Mouse (Mus musculus) liver, postnatal 0 days (tissue): ENCODE data around the gene Slit3. TPM values are rescaled to one million over a fixed set of nuclear protein-coding genes. Genes with fewer than 3 reads are reported as not detected.

Experiments
- ATAC-seq: fragments of 200-750 bp; cut with Nextera tagmentation; 2 replicates; pipeline ENCODE4 v1.8.0; 2017; ENCODE audit warnings: mild to moderate bottlenecking, moderate library complexity
- DNase-seq: peaks from one replicate; pipeline ENCODE4 v3.0.0-alpha.2; 2016
- H3K27ac ChIP-seq: fragments of 300-500 bp; sonication (generic); 2 replicates; pipeline ENCODE4 v1.5.1; 2014; ENCODE audit warnings: antibody characterized with exemption, moderate library complexity, mild to moderate bottlenecking, low read depth
- H3K27me3 ChIP-seq: fragments of 300-500 bp; sonication (generic); 2 replicates; pipeline ENCODE4 v1.6.1; 2014; ENCODE audit warnings: low read length, control low read depth, mixed read lengths; ENCODE audit not compliant: insufficient read depth
- H3K36me3 ChIP-seq: fragments of 300-500 bp; sonication (generic); replicated peaks from 2 replicates; pipeline ENCODE4 v1.6.1; 2014; ENCODE audit warnings: mild to moderate bottlenecking, control low read depth, low read length, moderate library complexity, mixed read lengths; ENCODE audit not compliant: insufficient read depth
- H3K4me1 ChIP-seq: fragments of 300-500 bp; sonication (generic); 2 replicates; pipeline ENCODE4 v1.6.1; 2014; ENCODE audit warnings: antibody characterized with exemption, mild to moderate bottlenecking, control low read depth; ENCODE audit not compliant: insufficient read depth
- H3K4me2 ChIP-seq: fragments of 300-500 bp; sonication (generic); 2 replicates; pipeline ENCODE4 v1.6.1; 2014; ENCODE audit warnings: low read depth, mild to moderate bottlenecking, low read length, moderate library complexity, mixed read lengths
- H3K4me3 ChIP-seq: fragments of 300-500 bp; sonication (generic); 2 replicates; pipeline ENCODE4 v1.5.1; 2014; ENCODE audit warnings: low read depth, low read length
- H3K9ac ChIP-seq: fragments of 300-500 bp; sonication (generic); replicated peaks from 2 replicates; pipeline ENCODE4 v1.6.1; 2014; ENCODE audit warnings: mild to moderate bottlenecking, moderate library complexity
- H3K9me3 ChIP-seq: fragments of 300-500 bp; sonication (generic); 2 replicates; pipeline ENCODE4 v1.6.1; 2016; ENCODE audit warnings: mild to moderate bottlenecking, control low read depth, low read length, mixed read lengths
- CTCF ChIP-seq: sonication (generic); IDR thresholded peaks from 2 replicates; pipeline ENCODE4 v1.5.1; 2016; ENCODE audit warnings: antibody characterized with exemption, low read depth
- EP300 ChIP-seq: IDR thresholded peaks from 2 replicates; pipeline ENCODE4 v1.6.1; 2016; ENCODE audit warnings: antibody characterized with exemption, low read depth, mild to moderate bottlenecking
- WGBS: fragments of 180-500 bp; shearing (Covaris S2); extraction: QIAGEN DNeasy Blood & Tissue Kit; methylation state at CpG from one replicate; pipeline ENCODE4 v1.1.7; 2014; ENCODE audit not compliant: insufficient replicate concordance; 5-methylcytosine and 5-hydroxymethylcytosine counted together
- polyA plus RNA-seq: library from polyadenylated mRNA; unstranded; fragments of >200 nt; fragmentation: Nextera tagmentation; extraction: Ambion mirVana; gene quantifications from 2 replicates; pipeline ENCODE4 v1.2.1, GENCODE M21; 2015

The Slit3 gene
- polyA plus RNA-seq, 1 experiment from 2014 or later, result 0.20 TPM

DNA sequence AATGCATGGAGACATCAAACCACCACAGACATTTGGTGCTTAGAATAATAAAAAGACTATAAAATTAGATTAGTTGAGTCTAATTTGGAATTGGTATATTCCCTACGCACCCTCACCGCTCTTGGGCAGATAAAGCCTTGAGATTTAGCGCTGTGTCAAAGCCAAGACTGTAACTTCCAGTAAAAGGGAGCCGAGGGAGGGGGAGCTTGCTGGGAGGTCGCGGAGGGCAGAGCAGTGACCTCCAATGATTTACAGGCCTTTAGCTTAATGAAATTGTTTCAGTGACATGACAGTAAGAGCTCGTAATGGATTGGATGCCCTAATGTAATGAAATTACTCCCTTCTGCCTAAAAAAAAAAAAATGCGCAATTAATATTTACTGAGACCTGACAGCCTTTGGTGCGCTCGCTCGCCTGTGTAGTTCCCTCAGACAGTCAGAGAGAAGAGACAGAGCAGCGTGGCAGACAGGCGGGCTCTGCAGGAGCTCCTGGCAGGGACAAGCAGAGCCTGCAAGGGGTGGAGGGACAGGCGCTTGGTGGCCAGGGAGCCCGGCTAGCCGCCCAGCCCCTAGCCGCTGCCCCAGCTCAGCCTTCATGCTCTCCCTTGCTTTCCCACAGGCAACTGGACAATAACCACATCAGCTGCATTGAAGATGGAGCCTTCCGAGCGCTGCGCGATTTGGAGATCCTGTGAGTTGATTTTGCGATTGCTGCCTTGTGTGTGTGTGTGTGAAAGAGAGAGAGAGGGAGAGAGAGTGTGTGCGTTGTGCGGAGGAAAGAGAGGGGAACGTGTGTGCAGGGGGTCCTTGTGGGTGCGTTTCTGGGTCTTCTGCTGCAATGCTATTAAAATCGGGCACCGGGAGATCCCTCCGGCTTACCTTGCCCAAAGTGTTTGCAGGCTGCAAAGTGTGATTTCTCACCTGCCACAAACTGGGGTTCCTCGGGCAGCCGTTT lies 423.4 kb downstream of the Slit3 start:
- Histone ChIP-seq H3K36me3 (no peaks in the 10 kb centered on the region), H3K9ac (no peak overlapping the region), H3K4me3 (no peak overlapping the region), H3K4me1 (no peaks in the 10 kb centered on the region), H3K27ac (no peak overlapping the region), H3K4me2 (no peak overlapping the region), H3K9me3 (no peaks in the 10 kb centered on the region), H3K27me3 (peaks cover 11% of the 10 kb centered on the region; the same call in 1 of the 2 replicates)
- no peak for TF ChIP-seq EP300
- no peak for TF ChIP-seq CTCF
- DNase-seq, result no peak
- 51% methylated on average over 31 of the region's 31 CpGs for WGBS
- ATAC-seq, result no peak

DNA sequence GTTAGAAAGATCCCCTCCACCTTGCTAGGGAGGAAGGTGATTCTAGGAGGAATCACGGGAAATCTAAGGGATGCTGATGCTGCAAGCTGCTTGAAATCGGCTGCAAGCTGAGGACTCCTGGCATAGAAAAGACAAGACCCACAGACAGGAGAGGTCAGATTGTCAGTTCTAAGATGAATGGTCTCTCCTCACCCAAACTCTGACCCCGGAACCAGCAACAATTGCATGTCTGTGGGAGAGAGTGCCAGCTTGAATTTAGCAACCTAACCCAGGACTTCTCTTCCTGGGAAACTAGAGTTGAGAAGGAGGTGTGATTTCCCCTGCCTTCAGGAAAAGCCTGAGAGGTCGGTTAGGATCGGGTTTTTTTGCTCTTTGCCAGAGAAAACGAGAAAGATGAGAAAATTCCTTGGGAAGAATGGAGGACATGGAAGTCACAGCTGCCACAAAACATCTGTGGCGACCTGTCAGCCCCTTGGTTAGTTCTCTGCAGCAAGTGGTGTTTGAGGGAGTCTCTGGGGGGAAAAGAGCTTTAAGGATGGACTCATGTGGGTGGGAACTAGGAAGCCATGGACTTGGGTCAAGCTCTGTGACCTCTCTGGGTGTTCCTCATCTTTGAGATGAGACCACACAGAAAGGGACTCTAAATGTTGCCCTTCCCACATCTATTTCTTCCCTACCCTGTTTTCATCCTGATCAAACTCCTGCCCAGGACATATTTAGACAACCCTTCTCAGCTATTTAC lies 425.2 kb downstream of the Slit3 start:
- Histone ChIP-seq H3K9me3 (no peaks in the 10 kb centered on the region), H3K27ac (no peak overlapping the region), H3K9ac (no peak overlapping the region), H3K36me3 (no peaks in the 10 kb centered on the region), H3K4me3 (no peak overlapping the region), H3K4me1 (no peaks in the 10 kb centered on the region), H3K27me3 (peaks cover 11% of the 10 kb centered on the region; the same call in 1 of the 2 replicates), H3K4me2 (no peak overlapping the region)
- WGBS, result 43% methylated on average over 7 of the region's 7 CpGs
- no peak for DNase-seq
- no peak for TF ChIP-seq CTCF
- TF ChIP-seq EP300, result no peak
- no peak for ATAC-seq

DNA sequence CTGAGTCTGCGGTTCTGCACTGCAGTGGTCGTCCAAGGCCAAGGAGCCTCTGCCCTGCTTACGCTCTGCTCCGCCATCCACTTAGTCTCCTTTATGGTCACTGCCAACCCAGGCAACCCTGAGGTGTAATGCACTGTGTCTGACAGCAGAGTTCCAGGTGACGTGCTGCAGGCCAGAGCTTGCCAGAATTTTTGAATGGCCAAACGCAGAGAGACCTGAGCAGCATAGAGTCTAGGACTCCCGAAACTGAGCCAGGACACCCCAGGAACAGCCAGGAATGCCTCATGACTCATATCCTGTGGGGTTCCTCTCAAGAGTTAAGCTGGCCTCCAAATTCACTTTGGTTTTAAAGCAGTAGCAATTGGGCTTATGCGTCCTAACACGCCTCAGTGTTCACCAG lies 429.0 kb downstream of the Slit3 start:
- TF ChIP-seq EP300 (no peak), CTCF (no peak)
- no peaks in the 10 kb centered on the region for H3K9me3 ChIP-seq
- DNase-seq, result no peak
- H3K4me1 ChIP-seq, result no peaks in the 10 kb centered on the region
- no peaks in the 10 kb centered on the region for H3K27me3 ChIP-seq
- no peaks in the 10 kb centered on the region for H3K36me3 ChIP-seq
- no peak overlapping the region for H3K4me2 ChIP-seq
- H3K4me3 ChIP-seq, result no peak overlapping the region
- 85% methylated on average over 9 of the region's 9 CpGs for WGBS
- H3K9ac ChIP-seq, result no peak overlapping the region
- no peak overlapping the region for H3K27ac ChIP-seq
- no peak for ATAC-seq

DNA sequence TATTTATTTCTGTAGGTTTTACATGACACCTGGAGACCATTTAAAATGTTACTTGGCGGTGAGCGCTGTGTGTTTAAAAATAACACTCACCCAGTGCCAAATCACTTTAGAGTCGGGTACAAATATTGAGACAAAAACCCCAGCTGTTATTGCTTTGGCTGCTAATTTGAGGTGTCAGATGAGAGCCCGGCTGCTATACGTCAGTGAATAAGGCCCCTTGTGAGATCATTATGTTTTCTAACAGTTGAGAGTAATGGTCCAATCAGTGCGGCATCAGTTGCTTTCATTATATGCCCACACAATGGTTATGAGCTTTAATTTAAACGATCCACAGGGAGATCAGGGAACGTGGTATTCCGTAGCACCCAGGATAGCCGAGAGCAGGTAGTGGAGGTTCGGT lies 435.2 kb downstream of the Slit3 start:
- 82% methylated on average over 11 of the region's 11 CpGs for WGBS
- DNase-seq, result no peak

DNA sequence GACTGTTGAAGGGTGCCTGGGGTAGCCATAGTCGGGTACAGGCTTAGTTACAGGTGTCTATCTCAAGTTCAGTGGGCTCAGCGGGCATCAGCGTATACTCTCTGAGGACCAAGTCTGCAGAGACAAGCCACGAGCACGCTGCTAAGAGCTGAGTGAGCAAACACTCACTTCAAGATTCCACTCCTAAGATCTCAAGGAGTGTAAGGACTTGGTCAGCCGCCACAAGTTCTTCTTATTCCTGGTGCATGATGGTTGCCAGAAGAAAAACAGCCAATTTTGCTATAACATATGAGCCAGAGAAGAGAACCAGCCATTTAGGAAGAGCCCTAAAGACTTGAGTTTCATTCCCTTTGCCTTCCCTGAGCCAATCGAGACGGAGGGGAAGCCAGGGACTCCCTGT lies 436.5 kb downstream of the Slit3 start:
- Histone ChIP-seq H3K27me3 (no peaks in the 10 kb centered on the region), H3K27ac (no peak overlapping the region), H3K4me1 (no peaks in the 10 kb centered on the region), H3K9me3 (no peaks in the 10 kb centered on the region), H3K4me3 (no peak overlapping the region), H3K9ac (no peak overlapping the region), H3K4me2 (no peak overlapping the region), H3K36me3 (no peaks in the 10 kb centered on the region)
- WGBS, result 74% methylated on average over 8 of the region's 8 CpGs
- DNase-seq (no peak), ATAC-seq (no peak)
- TF ChIP-seq EP300 (no peak), CTCF (no peak)

More for the DNA sequence above, 435.2 kb downstream of the Slit3 start:
- H3K36me3 ChIP-seq, result no peaks in the 10 kb centered on the region
- no peaks in the 10 kb centered on the region for H3K9me3 ChIP-seq
- H3K27ac ChIP-seq, result no peak overlapping the region
- TF ChIP-seq EP300 (no peak), CTCF (no peak)
- no peak for ATAC-seq
- no peak overlapping the region for H3K9ac ChIP-seq
- H3K4me1 ChIP-seq, result no peaks in the 10 kb centered on the region
- no peaks in the 10 kb centered on the region for H3K27me3 ChIP-seq
- H3K4me3 ChIP-seq, result no peak overlapping the region
- no peak overlapping the region for H3K4me2 ChIP-seq

DNA sequence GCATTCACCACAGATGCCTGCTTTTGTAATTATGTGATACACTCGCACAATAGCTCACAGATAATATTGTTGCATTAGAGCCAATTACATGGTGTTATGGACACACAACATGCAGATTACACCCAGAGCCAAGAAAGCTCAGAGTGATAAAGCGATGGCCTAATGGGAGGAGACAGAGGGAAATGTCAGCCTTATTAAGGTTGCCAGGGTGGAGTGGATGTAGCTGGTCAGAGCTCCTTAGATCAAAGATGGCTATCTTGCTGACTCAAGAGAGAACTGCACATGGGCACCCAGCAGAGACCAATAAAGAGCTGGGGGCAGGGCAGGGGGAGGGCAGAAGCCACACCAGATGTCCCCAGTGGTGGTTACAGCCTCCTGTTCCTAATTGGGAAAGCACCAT lies 437.3 kb downstream of the Slit3 start:
- 68% methylated on average over 2 of the region's 2 CpGs for WGBS
- no peak overlapping the region for H3K4me2 ChIP-seq
- H3K4me1 ChIP-seq, result no peaks in the 10 kb centered on the region
- no peak overlapping the region for H3K27ac ChIP-seq
- no peak overlapping the region for H3K9ac ChIP-seq
- no peak for TF ChIP-seq EP300
- no peak for TF ChIP-seq CTCF
- ATAC-seq (no peak), DNase-seq (no peak)
- no peak overlapping the region for H3K4me3 ChIP-seq
- H3K36me3 ChIP-seq, result no peaks in the 10 kb centered on the region
- no peaks in the 10 kb centered on the region for H3K27me3 ChIP-seq
- H3K9me3 ChIP-seq, result no peaks in the 10 kb centered on the region
